Mouse (Mus musculus): ENCODE results near the gene Nek1. TPM values are rescaled to one million over a fixed set of nuclear protein-coding genes. Genes with fewer than 3 reads are reported as not detected.

Nek1 gene
- polyA plus RNA-seq, 1 experiment from 2014 or later = 24.8 TPM

GRCm38 (mm10) chr8:61171546-61171945, 178.6 kb downstream of the Nek1 start:
- WGBS = 57% methylated on average over 3 of the region's 3 CpGs
- no peak overlapping the region for H3K9ac ChIP-seq
- no peaks in the 10 kb centered on the region for H3K9me3 ChIP-seq
- H3K4me2 ChIP-seq (replicated peaks) = no peak overlapping the region
- no peaks in the 10 kb centered on the region for H3K36me3 ChIP-seq
- H3K27ac ChIP-seq = no peak overlapping the region
- H3K4me3 ChIP-seq = no peak overlapping the region
- H3K4me1 ChIP-seq = no peaks in the 10 kb centered on the region
- ATAC-seq (ENCODE audit: low FRiP score, low read depth) = no peak
- H3K27me3 ChIP-seq = no peaks in the 10 kb centered on the region

GRCm38 (mm10) chr8:61173921-61174492, 181.0 kb downstream of the Nek1 start:
- Histone ChIP-seq H3K9ac (no peak overlapping the region), H3K27ac (no peak overlapping the region), H3K9me3 (no peaks in the 10 kb centered on the region), H3K4me2 (replicated peaks) (no peak overlapping the region), H3K4me3 (no peak overlapping the region), H3K4me1 (no peaks in the 10 kb centered on the region), H3K27me3 (no peaks in the 10 kb centered on the region), H3K36me3 (no peaks in the 10 kb centered on the region)
- no peak for ATAC-seq (ENCODE audit: low FRiP score, low read depth)
- 68% methylated on average over 7 of the region's 7 CpGs for WGBS

- WGBS = 99% methylated on average over 2 of the region's 2 CpGs
- Histone ChIP-seq H3K27me3 (no peaks in the 10 kb centered on the region), H3K9me3 (no peaks in the 10 kb centered on the region), H3K4me2 (replicated peaks) (no peak overlapping the region), H3K27ac (no peak overlapping the region), H3K4me3 (no peak overlapping the region), H3K36me3 (no peaks in the 10 kb centered on the region), H3K9ac (no peak overlapping the region), H3K4me1 (no peaks in the 10 kb centered on the region)
- ATAC-seq (ENCODE audit: low FRiP score, low read depth) = no peak
These were observed 182.9 kb downstream of the Nek1 start for GRCm38 (mm10) chr8:61175876-61176275.

- Histone ChIP-seq H3K4me2 (replicated peaks) (no peak overlapping the region), H3K27me3 (no peaks in the 10 kb centered on the region), H3K27ac (no peak overlapping the region), H3K9ac (no peak overlapping the region), H3K9me3 (no peaks in the 10 kb centered on the region), H3K4me1 (no peaks in the 10 kb centered on the region), H3K36me3 (no peaks in the 10 kb centered on the region), H3K4me3 (no peak overlapping the region)
- ATAC-seq (ENCODE audit: low FRiP score, low read depth) = no peak
- WGBS = 74% methylated on average over 12 of the region's 12 CpGs
These were observed 184.9 kb downstream of the Nek1 start for GRCm38 (mm10) chr8:61177680-61178593.

- no peaks in the 10 kb centered on the region for H3K4me1 ChIP-seq
- 50% methylated on average over 11 of the region's 11 CpGs for WGBS
- H3K27ac ChIP-seq = no peak overlapping the region
- no peak overlapping the region for H3K4me3 ChIP-seq
- H3K36me3 ChIP-seq = no peaks in the 10 kb centered on the region
- no peak for ATAC-seq (ENCODE audit: low FRiP score, low read depth)
- no peak overlapping the region for H3K9ac ChIP-seq
- no peak overlapping the region for H3K4me2 ChIP-seq (replicated peaks)
- no peaks in the 10 kb centered on the region for H3K9me3 ChIP-seq
- H3K27me3 ChIP-seq = no peaks in the 10 kb centered on the region
These were observed 185.7 kb downstream of the Nek1 start for GRCm38 (mm10) chr8:61178594-61179140.

Other genes starting within 250 kb of the Nek1 start
- gene Hpf1, start 102.8 kb upstream of the Nek1 start, polyA plus RNA-seq (2015; fragmentation: Nextera tagmentation; extraction: Ambion mirVana) = 121 and 124 TPM in 2 replicates
- gene Clcn3, start 9.9 kb upstream of the Nek1 start, polyA plus RNA-seq (2015; fragmentation: Nextera tagmentation; extraction: Ambion mirVana) = 12.6 and 12.9 TPM in 2 replicates
- gene Sh3rf1, start 230.7 kb downstream of the Nek1 start, polyA plus RNA-seq (2015; fragmentation: Nextera tagmentation; extraction: Ambion mirVana) = 11.4 and 12.8 TPM in 2 replicates